Mouse (Mus musculus) small intestine, adult 2 months (tissue): Measurements from ENCODE around the gene Rft1. TPM values are rescaled to one million over a fixed set of nuclear protein-coding genes. Genes with fewer than 3 reads are reported as not detected.

Experiments
- H3K27ac ChIP-seq: fragments of 200-500 bp; 2 replicates; pipeline ENCODE4 v1.5.1; 2012; ENCODE audit warnings: low read depth, low read length, control low read depth, inconsistent platforms; ENCODE audit not compliant: insufficient read depth
- H3K27me3 ChIP-seq: fragments of 200-500 bp; 2 replicates; pipeline ENCODE4 v1.6.1; 2012; ENCODE audit warnings: mild to moderate bottlenecking, moderate library complexity, low read length, inconsistent platforms; ENCODE audit not compliant: control insufficient read depth, insufficient read depth
- H3K36me3 ChIP-seq: fragments of 200-500 bp; 2 replicates; pipeline ENCODE4 v1.6.1; 2012; ENCODE audit warnings: mild to moderate bottlenecking, low read length, control low read depth, inconsistent platforms; ENCODE audit not compliant: control insufficient read depth, insufficient read depth
- H3K4me1 ChIP-seq: fragments of 200-500 bp; 2 replicates; pipeline ENCODE4 v1.6.1; 2012; ENCODE audit warnings: low read length, inconsistent platforms, mixed read lengths; ENCODE audit not compliant: control insufficient read depth, insufficient read depth, insufficient read length
- H3K4me3 ChIP-seq: fragments of 200-500 bp; 2 replicates; pipeline ENCODE4 v1.5.1; 2012; ENCODE audit warnings: low read depth, mild to moderate bottlenecking, control low read depth, inconsistent platforms, low read length, moderate library complexity
- CTCF ChIP-seq: fragments of 200-500 bp; IDR thresholded peaks from 2 replicates; pipeline ENCODE4 v1.5.1; 2012; ENCODE audit warnings: low read depth, mild to moderate bottlenecking, control low read depth, inconsistent platforms, low read length, moderate library complexity, mixed read lengths; ENCODE audit not compliant: insufficient replicate concordance, insufficient read length; ENCODE audit errors: extremely low read depth
- POLR2A ChIP-seq: fragments of 200-500 bp; IDR thresholded peaks from 2 replicates; pipeline ENCODE4 v1.6.1; 2012; ENCODE audit warnings: low read depth, mild to moderate bottlenecking, control low read depth, inconsistent platforms, low read length, moderate library complexity
- WGBS: fragments of 180-500 bp; shearing (Covaris S2); methylation state at CpG from one replicate; pipeline ENCODE4 v1.1.7; 2018; 5-methylcytosine and 5-hydroxymethylcytosine counted together
- polyA plus RNA-seq: library from polyadenylated mRNA; depleted of rRNA; stranded (reverse); fragments of >200 nt; gene quantifications from 2 replicates; pipeline ENCODE4 v1.2.3, GENCODE M21; 2012

The Rft1 gene
- polyA plus RNA-seq, 1 experiment = 5.6 TPM

GRCm38 (mm10) chr14:30630811-30631576 is 23.2 kb upstream of the Rft1 start:
- 28% methylated on average over 5 of the region's 5 CpGs for WGBS
- peak overlapping the region; percentile 14; the same call in 1 of the 2 replicates for H3K27ac ChIP-seq
- TF ChIP-seq POLR2A = no peak
- TF ChIP-seq CTCF = no peak
- peaks cover 66% of the 10 kb centered on the region for H3K4me1 ChIP-seq
- H3K27me3 ChIP-seq = no peaks in the 10 kb centered on the region
- no peak overlapping the region for H3K4me3 ChIP-seq
- no peaks in the 10 kb centered on the region for H3K36me3 ChIP-seq

GRCm38 (mm10) chr14:30631834-30632233 is 22.3 kb upstream of the Rft1 start:
- TF ChIP-seq CTCF (no peak), POLR2A (no peak)
- Histone ChIP-seq H3K36me3 (no peaks in the 10 kb centered on the region), H3K4me1 (peaks cover 71% of the 10 kb centered on the region), H3K4me3 (no peak overlapping the region), H3K27me3 (no peaks in the 10 kb centered on the region), H3K27ac (no peak overlapping the region)
- WGBS = 78% methylated on average over 2 of the region's 2 CpGs

- H3K27me3 ChIP-seq = no peaks in the 10 kb centered on the region
- no peaks in the 10 kb centered on the region for H3K36me3 ChIP-seq
- 74% methylated on average over 7 of the region's 7 CpGs for WGBS
- no peak for TF ChIP-seq POLR2A
- TF ChIP-seq CTCF = no peak
- no peak overlapping the region for H3K4me3 ChIP-seq
- H3K27ac ChIP-seq = peak overlapping the region; percentile 92
- H3K4me1 ChIP-seq = peaks cover 73% of the 10 kb centered on the region
Observed at GRCm38 (mm10) chr14:30633708-30634107, 20.5 kb upstream of the Rft1 start.

DNA sequence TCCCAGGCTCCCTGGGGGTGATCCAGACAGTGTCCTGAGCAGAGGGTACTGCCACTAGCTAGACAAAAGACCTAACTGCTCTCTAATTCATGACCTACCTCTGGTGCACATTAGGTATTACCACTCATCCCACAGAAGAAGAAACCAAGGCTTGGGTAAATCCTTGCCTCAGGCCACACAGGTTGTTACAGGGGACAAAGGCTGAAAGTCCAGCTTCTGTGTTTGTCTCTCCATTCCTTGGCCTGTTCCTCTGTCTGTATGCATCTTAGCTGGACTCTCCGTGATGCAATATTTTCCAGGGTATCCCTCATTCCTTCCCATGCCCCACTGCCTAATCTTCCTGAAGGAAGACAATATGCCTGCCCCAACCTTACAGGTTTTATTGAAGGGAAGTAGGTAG is 19.7 kb upstream of the Rft1 start:
- H3K4me1 ChIP-seq = peaks cover 68% of the 10 kb centered on the region
- peak overlapping the region; percentile 92 for H3K27ac ChIP-seq
- no peak overlapping the region for H3K4me3 ChIP-seq
- TF ChIP-seq CTCF = no peak
- no peak for TF ChIP-seq POLR2A
- WGBS = 63% methylated on average over 1 of the region's 1 CpGs
- no peaks in the 10 kb centered on the region for H3K27me3 ChIP-seq
- H3K36me3 ChIP-seq = no peaks in the 10 kb centered on the region

DNA sequence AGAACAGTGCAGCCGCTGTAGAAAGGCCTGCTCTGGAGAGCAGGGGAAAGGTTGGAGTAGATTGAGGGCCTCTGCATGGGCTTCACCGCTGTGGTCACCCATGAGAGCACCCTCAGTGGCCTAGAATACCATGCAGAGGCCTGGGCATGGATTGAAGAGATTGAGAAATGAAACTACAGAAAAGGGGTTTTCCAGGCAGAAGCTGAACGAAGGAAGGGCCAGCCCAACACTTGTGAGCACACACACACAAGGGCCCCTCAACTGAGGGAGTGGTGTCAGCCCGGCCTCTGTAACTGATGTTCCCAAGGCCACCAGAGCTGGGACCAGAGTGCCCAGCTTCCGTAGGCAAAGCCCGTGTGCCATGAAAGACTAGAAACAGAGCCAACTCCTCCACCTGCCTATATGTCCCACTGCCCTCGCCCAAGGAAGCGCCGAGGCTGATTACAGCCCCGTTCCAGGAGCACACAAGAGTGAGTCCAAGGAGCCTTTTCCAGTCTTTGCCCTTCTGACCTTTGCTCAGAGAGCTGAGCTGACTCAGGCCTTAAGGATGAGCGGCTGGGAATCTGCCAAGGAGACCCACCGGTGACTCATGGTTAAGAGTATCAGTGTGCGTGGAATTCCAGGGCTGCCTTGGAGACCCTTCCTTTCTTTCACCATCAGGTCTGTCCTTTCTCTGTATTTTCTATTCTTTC is 18.8 kb upstream of the Rft1 start:
- 23% methylated on average over 13 of the region's 13 CpGs for WGBS
- H3K27ac ChIP-seq = peak overlapping the region; percentile 92
- TF ChIP-seq CTCF (no peak), POLR2A (peak; percentile 43)
- H3K36me3 ChIP-seq = no peaks in the 10 kb centered on the region
- H3K4me1 ChIP-seq = peaks cover 65% of the 10 kb centered on the region
- H3K27me3 ChIP-seq = no peaks in the 10 kb centered on the region
- no peak overlapping the region for H3K4me3 ChIP-seq

DNA sequence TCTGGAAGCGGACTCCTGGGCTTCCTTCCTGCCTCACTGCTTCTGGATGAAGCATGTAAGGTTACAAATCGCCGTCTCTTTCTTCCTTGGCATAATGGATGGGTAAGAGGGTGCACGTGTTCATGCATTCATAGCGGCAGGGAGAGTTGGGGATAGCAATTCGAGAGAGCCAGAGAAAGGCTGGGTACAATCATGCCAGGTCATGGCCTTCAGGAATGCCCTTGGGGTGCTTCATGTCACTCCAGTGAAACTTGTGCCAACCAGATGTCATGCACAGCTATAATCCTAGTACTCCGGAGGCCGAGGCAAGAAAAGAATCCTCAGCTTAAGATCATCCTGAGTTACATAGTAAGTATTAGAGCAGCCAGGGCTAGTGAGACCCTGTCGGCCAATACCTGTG is 17.7 kb upstream of the Rft1 start:
- Histone ChIP-seq H3K4me1 (peaks cover 65% of the 10 kb centered on the region), H3K27me3 (no peaks in the 10 kb centered on the region), H3K4me3 (no peak overlapping the region), H3K36me3 (no peaks in the 10 kb centered on the region), H3K27ac (peak overlapping the region; percentile 76)
- WGBS = 73% methylated on average over 9 of the region's 9 CpGs
- no peak for TF ChIP-seq CTCF
- TF ChIP-seq POLR2A = no peak

- 34% methylated on average over 2 of the region's 2 CpGs for WGBS
- Histone ChIP-seq H3K27me3 (no peaks in the 10 kb centered on the region), H3K4me1 (peaks cover 62% of the 10 kb centered on the region), H3K36me3 (no peaks in the 10 kb centered on the region), H3K27ac (peak overlapping the region; percentile 76), H3K4me3 (no peak overlapping the region)
- TF ChIP-seq POLR2A (no peak), CTCF (no peak)
Observed at GRCm38 (mm10) chr14:30637087-30637486, 17.1 kb upstream of the Rft1 start.
